Mouse (Mus musculus) brain, embryonic 18.5 days (tissue): Measurements from ENCODE around the gene Lingo1.

ENCODE experiments used
- DNase-seq: peaks from one replicate; pipeline ENCODE4 v3.0.0-alpha.2; 2012; ENCODE audit warnings: low read depth, low spot score

Gene Lingo1

GRCm38 (mm10) chr9:56795721-56796655 is at the start of gene Lingo1:
Gene Lingo1 (minus strand): TSS chr9:56796468.
- DNase-seq, result peak; percentile 47

- no peak for DNase-seq
Measured at GRCm38 (mm10) chr9:56844644-56845043, 48.4 kb upstream of the Lingo1 start.

GRCm38 (mm10) chr9:56843679-56844188 is 47.5 kb upstream of the Lingo1 start:
- DNase-seq, result no peak

GRCm38 (mm10) chr9:56842303-56842719 is 46.0 kb upstream of the Lingo1 start:
- DNase-seq, result no peak

GRCm38 (mm10) chr9:56841864-56842263 is 45.6 kb upstream of the Lingo1 start:
- DNase-seq, result no peak

GRCm38 (mm10) chr9:56840721-56841120 is 44.5 kb upstream of the Lingo1 start:
- no peak for DNase-seq

- no peak for DNase-seq
Measured at GRCm38 (mm10) chr9:56835152-56835551, 38.9 kb upstream of the Lingo1 start.

- no peak for DNase-seq
Measured at GRCm38 (mm10) chr9:56832900-56833299, 36.6 kb upstream of the Lingo1 start.

GRCm38 (mm10) chr9:56831904-56832303 is 35.6 kb upstream of the Lingo1 start:
- DNase-seq, result no peak

- no peak for DNase-seq
Measured at GRCm38 (mm10) chr9:56830162-56830561, 33.9 kb upstream of the Lingo1 start.

GRCm38 (mm10) chr9:56828841-56829240 is 32.6 kb upstream of the Lingo1 start:
- no peak for DNase-seq

- DNase-seq, result no peak
Measured at GRCm38 (mm10) chr9:56828146-56828545, 31.9 kb upstream of the Lingo1 start.

- no peak for DNase-seq
Measured at GRCm38 (mm10) chr9:56825476-56826213, 29.4 kb upstream of the Lingo1 start.

GRCm38 (mm10) chr9:56824900-56825299 is 28.6 kb upstream of the Lingo1 start:
- DNase-seq, result no peak

GRCm38 (mm10) chr9:56810916-56811315 is 14.6 kb upstream of the Lingo1 start:
- no peak for DNase-seq

- DNase-seq, result no peak
Measured at GRCm38 (mm10) chr9:56807990-56808389, 11.7 kb upstream of the Lingo1 start.

GRCm38 (mm10) chr9:56803146-56803545 is 6.9 kb upstream of the Lingo1 start:
- DNase-seq, result no peak

- DNase-seq, result no peak
Measured at GRCm38 (mm10) chr9:56797876-56798275, 1.6 kb upstream of the Lingo1 start.

- no peak for DNase-seq
Measured at GRCm38 (mm10) chr9:56796656-56797131, 426 bp upstream of the Lingo1 start.

- DNase-seq, result no peak
Measured at GRCm38 (mm10) chr9:56791696-56792261, 4.5 kb downstream of the Lingo1 start.

- no peak for DNase-seq
Measured at GRCm38 (mm10) chr9:56784576-56784975, 11.7 kb downstream of the Lingo1 start.
